Mouse (Mus musculus) ES-E14 (cell line): ENCODE results near the gene Gm13287. TPM values are rescaled to one million over a fixed set of nuclear protein-coding genes. Genes with fewer than 3 reads are reported as not detected.

ENCODE experiments used
- DNase-seq: peaks from one replicate; pipeline ENCODE4 v3.0.0-alpha.2; 2013; ENCODE audit warnings: low read depth, low spot score
- H3K27ac ChIP-seq: 2 replicates; pipeline ENCODE4 v1.5.1; 2012; ENCODE audit warnings: low read depth, mild to moderate bottlenecking, low read length, moderate library complexity, mixed read lengths; ENCODE audit not compliant: poor library complexity, insufficient read depth, severe bottlenecking
- H3K36me3 ChIP-seq: 2 replicates; pipeline ENCODE4 v1.6.1; 2012; ENCODE audit warnings: mild to moderate bottlenecking, low read length, moderate library complexity, mixed read lengths; ENCODE audit not compliant: control insufficient read depth, poor library complexity, insufficient read depth, severe bottlenecking
- H3K4me1 ChIP-seq, 2 experiments: fragments of 150-350 bp in 1 of 2; sonication (generic) in 1 of 2; 2 replicates each; pipeline ENCODE4 v1.6.1; 2012; ENCODE audit warnings: low read length in 2 of 2, mild to moderate bottlenecking in 1 of 2, mixed read lengths in 1 of 2; ENCODE audit not compliant: control insufficient read depth in 2 of 2, insufficient read depth in 2 of 2, poor library complexity in 1 of 2
- H3K4me3 ChIP-seq, 2 experiments: fragments of 150-350 bp in 1 of 2; sonication (generic) in 1 of 2; 2 replicates each; pipeline ENCODE4 v1.5.1; 2012; ENCODE audit warnings: low read length in 2 of 2, low read depth in 1 of 2, mild to moderate bottlenecking in 1 of 2, mixed read lengths in 1 of 2; ENCODE audit not compliant: insufficient read depth in 1 of 2, poor library complexity in 1 of 2, severe bottlenecking in 1 of 2
- H3K9ac ChIP-seq: 2 replicates; pipeline ENCODE4 v1.6.1; 2012; ENCODE audit warnings: low read depth, mild to moderate bottlenecking, low read length, mixed read lengths; ENCODE audit not compliant: poor library complexity, insufficient read depth, severe bottlenecking
- H3K9me3 ChIP-seq: fragments of 150-350 bp; sonication (generic); 2 replicates; pipeline ENCODE4 v1.6.1; 2012; ENCODE audit warnings: low read depth, mild to moderate bottlenecking, low read length; ENCODE audit not compliant: control insufficient read depth, insufficient read depth
- CHD2 ChIP-seq: IDR thresholded peaks from 2 replicates; pipeline ENCODE4 v1.6.1; 2014; ENCODE audit warnings: mild to moderate bottlenecking, low read depth, low read length, inconsistent platforms
- HCFC1 ChIP-seq: IDR thresholded peaks from 2 replicates; pipeline ENCODE4 v1.6.1; 2012; ENCODE audit warnings: low read length, inconsistent platforms, borderline replicate concordance; ENCODE audit not compliant: insufficient read depth
- MAFK ChIP-seq: IDR thresholded peaks from 2 replicates; pipeline ENCODE4 v1.6.1; 2014; ENCODE audit warnings: mild to moderate bottlenecking, low read depth, low read length, inconsistent platforms; ENCODE audit not compliant: insufficient read depth
- ZC3H11A ChIP-seq: IDR thresholded peaks from 2 replicates; pipeline ENCODE4 v1.6.1; 2012; ENCODE audit warnings: low read depth, mild to moderate bottlenecking, inconsistent platforms, low read length, borderline replicate concordance
- ZNF384 ChIP-seq: IDR thresholded peaks from 2 replicates; pipeline ENCODE4 v1.6.1; 2012; ENCODE audit warnings: low read depth, low read length, inconsistent platforms
- in situ Hi-C, 2 experiments: fragments of 600-800 bp; cut with MboI; formaldehyde crosslinking; loops; one replicate each; pipeline ENCODE4 v1.15.1; 2025; ENCODE audit warnings: low sequenced_read_pairs in 2 of 2, inconsistent platforms in 1 of 2; ENCODE audit not compliant: unreplicated experiment in 2 of 2
- total RNA-seq: library from RNA; depleted of rRNA; stranded (reverse); fragments of 300-350 nt; gene quantifications from 2 replicates; pipeline ENCODE4 v1.2.3, GENCODE M21; 2012

Gm13287 gene
- total RNA-seq, 1 experiment: not detected

- TF ChIP-seq ZNF384 (no peak), MAFK (no peak)
- H3K4me1 ChIP-seq: no peaks in the 10 kb centered on the region
- DNase-seq: no peak
- no peaks in the 10 kb centered on the region for H3K9me3 ChIP-seq
- no peak overlapping the region for H3K9ac ChIP-seq
- no peak overlapping the region for H3K27ac ChIP-seq
- H3K4me3 ChIP-seq: no peak overlapping the region
- H3K36me3 ChIP-seq: no peaks in the 10 kb centered on the region
- in situ Hi-C loops: no loop called here
Measured at GRCm38 (mm10) chr4:88838828-88839227, 35.8 kb downstream of the Gm13287 start.

- H3K4me1 ChIP-seq: no peaks in the 10 kb centered on the region
- TF ChIP-seq CHD2 (no peak), ZNF384 (no peak), MAFK (no peak), HCFC1 (no peak), ZC3H11A (no peak)
- H3K4me3 ChIP-seq: no peak overlapping the region
- in situ Hi-C loops: no loop called here
- H3K36me3 ChIP-seq: no peaks in the 10 kb centered on the region
- DNase-seq: no peak
- no peak overlapping the region for H3K9ac ChIP-seq
- no peak overlapping the region for H3K27ac ChIP-seq
- no peaks in the 10 kb centered on the region for H3K9me3 ChIP-seq
Measured at GRCm38 (mm10) chr4:88840058-88840457, 37.0 kb downstream of the Gm13287 start.

GRCm38 (mm10) chr4:88841438-88841911 lies 38.4 kb downstream of the Gm13287 start, which contains the start of gene Ifna4:
Gene Ifna4, plus strand, starts transcription at chr4:88841861.
- in situ Hi-C loops: no loop called here
- no peak for DNase-seq
- Histone ChIP-seq H3K36me3 (no peaks in the 10 kb centered on the region), H3K9me3 (no peaks in the 10 kb centered on the region), H3K27ac (no peak within 1 kb of the TSS), H3K4me3 (no peak within 1 kb of the TSS), H3K4me1 (no peaks in the 10 kb centered on the region), H3K9ac (no peak within 1 kb of the TSS)
- TF ChIP-seq ZNF384: no peak
- no peak for TF ChIP-seq HCFC1

GRCm38 (mm10) chr4:88845334-88845733 lies 42.3 kb downstream of the Gm13287 start:
- Histone ChIP-seq H3K27ac (no peak overlapping the region), H3K4me1 (no peaks in the 10 kb centered on the region), H3K9me3 (no peaks in the 10 kb centered on the region), H3K4me3 (no peak overlapping the region), H3K36me3 (no peaks in the 10 kb centered on the region), H3K9ac (no peak overlapping the region)
- TF ChIP-seq CHD2 (no peak), HCFC1 (no peak), ZNF384 (no peak), ZC3H11A (no peak), MAFK (no peak)
- DNase-seq: no peak
- in situ Hi-C loops: no loop called here

GRCm38 (mm10) chr4:88849698-88850097 lies 46.6 kb downstream of the Gm13287 start, which contains the start of gene Ifna1:
Gene Ifna1, plus strand, starts transcription at chr4:88850087.
- in situ Hi-C loops: no loop called here
- DNase-seq: no peak

More at GRCm38 (mm10) chr4:88849698-88850097, 46.6 kb downstream of the Gm13287 start, which contains the start of gene Ifna1:
- no peak within 1 kb of the TSS for H3K27ac ChIP-seq
- TF ChIP-seq HCFC1 (no peak), ZNF384 (no peak), MAFK (no peak), ZC3H11A (no peak), CHD2 (no peak)
- H3K4me1 ChIP-seq: no peaks in the 10 kb centered on the region
- no peak within 1 kb of the TSS for H3K4me3 ChIP-seq
- no peaks in the 10 kb centered on the region for H3K9me3 ChIP-seq
- no peak within 1 kb of the TSS for H3K9ac ChIP-seq
- no peaks in the 10 kb centered on the region for H3K36me3 ChIP-seq
